Mouse (Mus musculus) cerebellum, postnatal 36 days (tissue): ENCODE measurements at regions not wholly inside any gene's neighbourhood (a gene's known extent, or its start where the extent isn't known, plus 50 kb on each side); places are given as distances from the start of the nearest gene placed in this dataset.

Source experiments
- DNase-seq, 2 experiments: peaks; one replicate each; pipeline ENCODE4 v3.0.0; 2021 to 2022; ENCODE audit warnings: mixed read lengths in 2 of 2

DNA sequence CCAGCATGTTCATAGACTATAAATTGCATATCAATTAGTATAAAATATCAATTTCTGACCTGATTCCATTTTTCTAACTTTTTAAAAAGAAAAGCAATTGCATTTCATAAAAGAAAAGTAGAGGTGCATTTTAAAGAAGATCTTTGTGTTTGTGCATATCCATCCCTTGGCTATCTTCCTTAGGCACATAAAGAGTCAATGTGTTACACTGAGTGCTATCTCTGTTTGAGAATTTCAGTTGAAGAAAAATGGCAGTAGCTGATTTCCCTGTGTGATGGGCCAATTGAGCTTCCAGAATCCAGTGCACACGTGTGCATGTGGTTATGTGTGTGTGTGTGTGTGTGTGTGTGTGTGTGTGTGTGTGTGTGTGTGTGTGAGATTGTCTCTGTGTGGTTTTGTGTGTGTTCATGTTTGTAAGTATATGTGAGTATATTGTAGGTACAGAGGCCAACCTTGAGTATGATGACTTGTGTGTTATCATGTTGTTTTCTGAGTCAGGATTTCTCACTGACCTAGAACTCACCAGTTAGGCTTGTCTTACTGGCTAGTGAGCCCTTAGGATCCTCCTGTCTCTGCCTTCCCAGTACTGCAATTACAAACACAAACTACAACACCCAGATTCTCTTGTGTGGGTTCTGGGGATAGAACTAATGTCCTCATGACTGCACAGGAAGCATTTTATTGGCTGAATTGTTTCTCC is 249.6 kb downstream of the Cdk5rap2 start:
- DNase-seq = no peak

DNA sequence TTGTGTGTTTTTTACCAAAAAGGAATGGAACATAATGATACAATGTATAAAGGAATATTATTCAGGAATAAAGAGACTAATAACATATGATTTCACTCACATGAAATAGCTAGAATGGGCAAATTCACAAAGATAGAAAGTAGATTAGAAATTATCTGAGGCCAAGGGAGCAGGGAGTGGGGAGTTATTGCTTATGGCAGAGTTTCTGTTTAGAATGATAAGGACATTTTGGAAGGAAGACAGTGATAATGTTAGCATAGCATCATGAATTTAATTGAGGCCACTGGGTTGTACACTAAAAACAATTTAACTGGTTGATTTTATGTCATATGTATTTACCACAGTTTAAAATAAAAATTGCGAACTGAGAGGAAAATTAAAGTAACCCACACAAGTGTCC is 250.2 kb downstream of the Cdk5rap2 start:
- no peak for DNase-seq

DNA sequence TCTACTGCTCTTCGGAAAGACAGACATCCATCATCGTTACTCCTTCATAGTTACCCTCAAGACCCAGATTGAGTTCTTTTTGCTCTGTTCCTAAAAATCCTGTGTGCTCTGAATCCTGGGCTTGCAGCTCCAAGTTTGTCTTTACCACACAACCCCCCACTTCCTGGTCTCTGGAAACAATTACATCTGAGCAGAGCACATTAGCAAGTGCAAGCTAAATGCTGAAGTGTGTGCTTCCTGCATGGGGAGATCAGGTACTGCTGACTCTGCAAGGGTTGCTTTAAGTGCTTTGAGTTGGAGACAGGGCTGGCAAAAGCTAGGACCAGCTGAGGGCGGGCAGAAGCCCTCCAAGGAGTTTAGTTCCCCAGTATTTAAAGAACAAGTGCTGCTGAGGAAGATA is 257.1 kb downstream of the Cdk5rap2 start:
- no peak for DNase-seq

DNA sequence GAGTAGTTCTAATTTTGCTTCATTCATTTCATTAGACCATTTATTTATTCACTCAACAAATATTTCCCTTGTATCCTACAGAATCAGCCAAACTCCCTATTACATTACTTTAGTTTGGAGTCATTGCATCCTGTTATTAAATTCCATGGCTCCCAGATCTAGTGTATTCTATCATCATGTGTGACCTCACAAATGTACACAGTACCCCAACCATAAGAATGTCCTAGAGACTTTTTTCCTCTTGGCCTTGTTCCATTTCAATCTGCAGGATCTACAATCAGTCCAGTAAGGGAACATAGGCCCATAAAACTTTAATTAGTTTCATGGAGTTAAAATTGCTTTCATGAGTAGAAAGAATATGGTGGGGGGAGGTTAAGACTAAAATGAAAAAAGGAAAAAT is 301.2 kb downstream of the Cdk5rap2 start:
- no peak for DNase-seq

DNA sequence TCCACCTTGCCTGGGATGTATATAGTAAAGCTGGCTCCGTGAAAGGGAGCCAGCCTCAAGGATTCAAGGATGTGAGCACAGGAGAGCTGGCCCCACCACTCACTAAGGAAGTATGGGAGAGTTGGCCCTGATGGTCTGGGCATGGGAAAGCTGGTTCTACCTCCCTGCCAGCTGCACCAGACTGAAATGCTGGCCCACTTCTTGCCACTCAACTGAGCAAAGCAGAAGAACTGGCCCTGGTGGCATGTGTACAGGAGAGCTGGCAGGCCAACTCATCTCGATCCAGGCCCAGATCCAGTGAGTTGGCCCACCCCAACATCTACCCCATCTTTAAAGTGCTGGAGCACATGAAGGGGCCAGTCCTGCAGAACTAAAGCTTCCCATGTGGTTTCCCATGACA is 304.5 kb downstream of the Cdk5rap2 start:
- no peak for DNase-seq

DNA sequence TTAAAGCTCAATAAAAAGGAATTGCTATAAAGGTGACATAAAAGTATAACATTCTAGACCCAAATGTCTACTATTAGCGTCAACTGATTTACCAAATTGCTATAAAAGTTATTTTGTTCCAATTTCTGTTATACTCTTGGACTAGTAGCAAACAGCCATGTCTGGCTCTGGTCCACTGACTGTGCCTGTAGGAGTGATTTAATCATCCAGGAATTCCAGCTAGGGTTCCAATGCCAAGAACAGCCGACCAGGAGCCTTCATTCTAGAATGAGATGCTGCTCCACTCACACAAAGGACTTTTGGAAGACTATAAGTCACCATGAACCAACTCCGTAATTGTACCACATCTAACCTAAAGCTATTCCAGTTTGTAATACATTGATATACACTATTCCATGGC is 312.9 kb downstream of the Cdk5rap2 start:
- DNase-seq = peak; percentile 14 to 24

DNA sequence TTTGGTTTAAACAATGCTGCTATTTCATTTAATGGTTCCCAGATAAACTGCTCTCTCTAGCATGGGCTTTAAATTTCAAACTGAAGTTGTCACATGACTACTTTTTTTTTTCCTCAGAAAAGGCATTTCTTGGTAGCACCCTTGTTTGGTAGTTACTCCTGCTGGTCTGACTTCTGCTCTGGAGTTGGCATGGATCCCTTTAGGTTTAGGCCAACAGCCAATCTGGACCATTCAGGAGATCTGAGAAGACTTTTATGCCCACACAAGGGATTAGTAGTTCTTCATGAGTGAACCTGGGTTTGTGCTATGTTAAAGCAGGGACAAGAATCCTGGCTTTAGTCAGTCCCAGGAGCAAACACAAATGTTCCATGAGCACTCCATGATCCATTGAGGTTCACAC is 332.0 kb downstream of the Cdk5rap2 start:
- DNase-seq = peak; percentile 22 to 24

DNA sequence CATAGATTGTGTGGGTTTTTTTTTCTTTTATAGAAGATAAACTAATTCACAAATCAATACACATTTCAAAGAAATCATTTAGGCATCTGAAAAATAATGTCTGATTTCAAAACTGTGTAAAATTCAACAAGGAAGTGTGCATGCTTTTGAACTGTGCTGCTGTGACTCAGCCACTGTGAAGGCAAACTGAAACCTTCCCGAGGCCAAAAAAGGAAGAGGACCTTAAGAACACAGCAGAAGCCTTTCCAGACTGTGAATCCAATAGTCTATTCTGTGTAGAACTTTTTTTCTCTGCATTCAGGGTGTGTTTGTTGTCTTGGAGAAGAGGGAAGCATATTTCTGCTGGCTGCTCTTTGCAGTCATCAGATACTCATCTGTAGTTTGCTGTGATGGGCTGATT is 347.7 kb downstream of the Cdk5rap2 start:
- no peak for DNase-seq

DNA sequence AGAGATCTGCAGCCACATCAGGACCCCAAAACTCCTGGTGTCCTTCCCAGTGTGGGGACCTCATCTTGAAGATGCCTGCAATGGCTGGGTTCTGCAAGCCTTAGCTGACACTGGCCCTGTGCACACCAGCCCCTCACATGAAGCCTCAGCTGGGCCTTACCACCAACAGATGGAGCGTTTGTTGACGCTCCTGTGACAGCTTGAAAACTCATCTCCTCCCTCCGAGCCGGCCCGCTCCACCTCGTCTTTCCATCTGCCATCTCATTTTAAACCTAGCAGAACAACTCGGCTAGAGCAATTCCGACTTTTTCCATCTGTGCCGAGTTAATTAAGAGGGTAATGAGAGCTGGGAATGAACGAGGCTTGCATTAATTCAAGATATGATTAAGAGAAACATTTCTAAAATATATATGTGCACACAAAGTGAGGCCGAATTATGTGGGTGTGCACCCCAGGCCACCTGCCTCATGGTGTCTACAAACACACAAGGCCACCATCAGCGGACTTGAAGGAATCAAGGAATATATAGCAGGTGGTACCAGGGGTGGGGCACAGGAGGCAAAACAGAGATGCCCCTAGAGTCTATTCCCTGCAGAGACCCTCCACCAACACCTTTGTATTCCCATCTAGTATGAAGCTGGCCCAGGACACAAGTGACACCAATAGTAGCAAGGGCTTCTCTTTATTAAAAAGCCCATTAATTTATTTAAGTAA is 351.3 kb downstream of the Cdk5rap2 start:
- peak; percentile 56 to 72 for DNase-seq

DNA sequence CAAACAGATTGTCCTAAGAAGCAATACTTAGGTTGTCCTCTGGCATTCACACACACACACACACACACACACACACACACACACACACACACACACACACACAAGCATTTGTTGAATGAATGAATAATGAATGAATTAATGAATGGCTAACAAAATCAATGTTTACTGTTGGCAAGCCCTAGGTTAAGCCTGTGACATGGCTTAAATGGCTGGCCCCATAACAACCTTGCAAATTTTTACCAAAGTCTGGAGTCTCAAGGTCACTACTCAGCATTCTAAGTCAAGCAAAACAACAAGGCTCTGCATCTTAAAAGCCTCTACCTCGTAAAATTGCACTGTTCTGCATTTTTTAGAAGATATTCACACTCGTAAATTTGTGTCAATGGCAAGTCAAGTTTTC is 357.1 kb downstream of the Cdk5rap2 start:
- DNase-seq = no peak

DNA sequence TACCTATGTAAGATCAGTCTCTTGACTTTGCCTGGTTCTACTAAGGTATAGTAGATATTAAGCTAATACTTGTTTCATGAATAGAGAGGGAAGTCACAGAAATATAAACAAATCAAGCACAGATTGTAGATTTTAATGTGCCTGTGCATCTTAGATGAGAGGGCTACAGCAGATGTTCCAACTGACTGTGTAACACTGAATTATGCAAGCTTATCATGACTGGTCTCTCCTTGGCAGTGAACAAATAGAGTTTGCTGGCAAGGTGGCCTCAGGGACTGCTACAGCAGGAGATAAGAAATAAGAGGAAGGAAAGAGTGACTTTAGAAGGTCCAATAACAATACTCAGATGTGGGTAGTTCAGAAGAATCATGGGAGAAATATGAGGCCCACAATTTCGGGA is 372.0 kb downstream of the Cdk5rap2 start:
- DNase-seq = no peak

DNA sequence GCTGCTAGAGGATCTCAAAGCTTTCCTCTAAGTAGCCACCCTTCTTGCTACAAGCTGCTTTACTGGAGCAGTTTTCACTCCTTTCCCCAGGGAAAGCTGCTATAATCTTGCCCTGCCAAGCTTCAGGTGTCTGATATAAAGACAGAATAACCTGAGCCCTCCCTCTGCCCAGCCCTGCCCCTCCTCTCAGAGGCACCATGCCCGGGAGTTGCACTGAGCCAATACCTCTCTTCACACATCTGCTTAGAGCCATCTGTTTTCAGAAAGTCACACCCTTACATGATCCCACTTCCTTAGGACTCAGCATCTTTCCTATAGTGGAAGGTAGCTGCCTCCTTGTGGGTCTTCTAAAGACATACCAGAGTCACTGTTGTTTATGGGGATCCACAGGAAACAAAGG is 374.3 kb downstream of the Cdk5rap2 start:
- no peak for DNase-seq

DNA sequence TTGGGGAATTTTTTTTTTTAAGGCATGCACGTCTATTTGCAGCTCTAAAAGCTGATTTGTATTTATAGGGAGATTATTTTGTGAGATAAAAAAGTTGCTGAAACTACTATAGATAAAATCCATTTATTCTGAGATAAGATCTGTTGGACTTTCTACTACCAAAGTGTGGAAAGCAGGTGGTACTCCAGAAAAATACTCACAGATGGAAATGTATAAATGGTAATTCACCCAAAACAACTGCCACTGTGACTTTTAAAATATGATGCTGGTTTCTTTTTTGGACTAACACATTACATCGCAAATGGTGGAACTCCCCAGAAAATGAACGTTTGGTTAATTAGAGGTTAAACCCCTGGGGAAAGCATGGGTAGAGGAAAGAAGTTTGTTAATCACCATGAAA is 377.7 kb downstream of the Cdk5rap2 start:
- no peak for DNase-seq

DNA sequence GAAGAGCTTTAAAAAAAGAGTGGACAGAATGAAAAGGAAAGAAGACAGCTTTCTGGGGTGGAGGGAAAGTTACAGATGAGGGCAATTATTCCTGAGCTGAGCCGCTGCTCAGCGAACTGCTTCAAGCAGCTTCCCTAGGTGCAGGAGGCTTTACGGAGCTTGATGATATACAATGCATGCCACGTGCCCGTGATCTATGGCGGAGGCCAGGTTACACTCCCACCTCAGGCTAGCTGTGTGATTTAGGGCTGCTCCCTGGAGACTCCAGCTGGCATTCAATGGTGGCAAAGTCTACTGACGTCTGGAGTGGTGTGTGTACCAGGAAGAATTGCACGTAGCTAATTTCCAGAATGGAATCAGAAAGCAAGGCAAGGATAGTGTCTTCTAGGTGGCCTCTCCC is 383.4 kb downstream of the Cdk5rap2 start:
- DNase-seq = no peak

DNA sequence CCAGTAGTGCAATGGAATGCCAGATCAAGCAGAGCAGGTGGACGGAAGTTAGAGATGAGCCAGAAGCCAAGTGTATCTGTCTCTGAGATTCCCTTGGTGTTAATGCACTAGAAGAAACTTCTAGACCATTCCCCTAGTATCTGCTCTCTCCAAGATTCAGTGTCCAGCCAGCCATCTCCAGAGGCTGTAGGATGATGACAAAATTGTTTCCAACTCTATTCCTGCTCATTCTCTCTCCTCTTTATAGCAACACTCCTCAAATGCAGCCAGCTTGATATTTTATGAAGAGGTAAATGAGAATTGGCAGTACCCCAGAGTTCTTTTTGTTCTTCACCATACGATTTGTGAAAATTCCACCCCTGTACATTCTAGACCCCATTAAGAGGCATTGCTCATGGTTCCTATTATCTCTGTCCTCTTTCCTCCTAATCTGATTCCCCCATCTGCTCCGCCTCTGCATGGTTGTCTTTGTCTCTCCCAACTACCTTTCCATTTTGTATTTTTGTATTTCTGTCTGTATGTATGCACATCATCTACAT is 385.3 kb downstream of the Cdk5rap2 start:
- DNase-seq = no peak

DNA sequence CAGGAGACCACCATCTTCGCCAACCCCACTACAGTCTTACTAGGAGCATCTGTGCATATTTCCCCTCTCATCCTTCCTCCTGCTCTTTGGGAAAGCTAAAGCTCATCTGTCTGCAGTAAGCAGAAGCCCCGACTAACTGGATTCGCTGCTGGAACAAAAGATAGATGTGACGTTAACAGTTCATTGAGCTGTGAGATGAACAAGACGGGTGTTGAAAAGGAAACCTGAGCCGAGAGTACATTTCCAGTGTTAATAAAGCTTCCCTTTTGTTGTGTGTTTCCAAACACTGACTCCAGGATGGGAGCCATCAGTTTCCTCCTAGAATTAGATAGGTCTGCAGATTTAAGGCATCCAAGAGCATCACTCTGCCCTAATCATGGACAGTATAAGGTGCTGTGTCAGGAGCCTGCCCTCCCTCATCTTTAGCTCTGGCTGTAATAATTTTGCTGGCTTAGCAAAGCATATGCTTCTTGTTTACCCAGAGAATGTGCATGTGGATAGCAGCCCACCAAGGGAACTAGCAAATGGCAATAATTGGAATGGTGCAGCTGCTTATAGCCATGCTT is 389.3 kb downstream of the Cdk5rap2 start:
- no peak for DNase-seq

DNA sequence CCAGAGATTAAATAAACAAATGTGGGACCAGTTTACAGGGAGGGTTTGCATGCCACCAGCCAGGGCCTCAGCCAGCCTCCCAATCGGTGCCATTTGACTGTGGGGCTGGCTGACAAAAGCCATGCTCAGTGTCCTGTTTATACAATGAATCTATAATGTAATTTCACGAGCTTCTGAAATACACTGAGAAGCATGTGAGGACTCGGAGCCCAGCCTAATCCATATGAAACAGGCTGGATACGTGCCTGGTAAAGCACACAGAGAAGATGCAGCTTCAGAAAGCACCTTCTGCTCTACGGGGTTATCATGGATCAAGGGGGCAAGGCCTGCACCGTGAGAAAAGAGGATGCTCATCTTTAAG is 398.0 kb downstream of the Cdk5rap2 start:
- no peak for DNase-seq

DNA sequence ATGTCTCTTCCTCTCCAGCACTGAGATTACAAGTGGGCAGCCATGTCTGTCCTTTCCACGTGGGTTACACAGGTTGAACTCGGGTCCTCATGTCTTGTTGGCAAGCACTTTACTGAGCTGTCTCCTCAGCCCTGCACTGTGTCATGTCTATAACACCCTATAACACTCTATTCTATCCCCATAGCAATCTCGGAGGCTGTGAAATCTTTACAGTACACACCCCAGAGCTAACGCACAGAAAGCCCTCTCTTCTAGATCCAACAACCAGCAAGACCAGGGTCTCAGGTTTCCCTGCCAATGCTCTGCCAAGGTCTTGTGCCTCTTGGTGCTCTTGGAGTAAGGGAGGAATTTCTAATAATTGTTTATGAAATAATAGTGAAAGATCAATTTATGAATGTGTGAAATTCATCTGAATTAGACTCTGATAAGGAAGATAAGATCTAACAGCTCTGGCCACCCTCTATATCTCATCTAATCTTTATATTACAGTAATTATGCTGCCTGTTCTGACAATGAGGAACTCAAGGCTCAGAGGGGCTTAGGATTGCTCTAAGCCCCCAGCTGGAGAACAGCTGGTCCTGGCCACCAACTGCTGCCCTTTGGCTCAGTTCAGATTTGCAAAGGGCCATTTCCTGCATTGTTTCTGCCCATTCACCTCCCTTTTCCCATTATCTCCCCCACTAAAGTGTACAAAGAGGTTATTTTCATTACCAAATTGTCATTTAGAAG is 398.6 kb downstream of the Cdk5rap2 start:
- no peak for DNase-seq

DNA sequence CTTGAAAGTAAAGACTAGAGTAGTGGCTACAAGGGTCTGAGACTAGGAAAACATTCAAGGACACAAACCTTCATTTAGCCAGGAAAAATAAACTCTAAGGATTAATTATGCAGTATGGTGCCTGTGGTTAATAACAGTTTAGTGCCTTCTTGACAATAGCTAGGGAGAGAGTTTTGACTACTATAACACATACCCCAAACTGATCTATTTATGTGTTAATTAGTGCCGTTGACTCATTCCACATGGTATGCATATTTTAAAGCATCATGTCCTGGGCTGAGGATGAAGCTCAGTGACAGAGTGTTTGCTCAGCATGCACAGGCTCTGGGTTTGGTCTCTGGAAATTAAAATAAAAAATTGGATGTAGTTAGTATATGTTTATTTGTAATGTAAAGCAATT is 399.8 kb downstream of the Cdk5rap2 start:
- DNase-seq = no peak

DNA sequence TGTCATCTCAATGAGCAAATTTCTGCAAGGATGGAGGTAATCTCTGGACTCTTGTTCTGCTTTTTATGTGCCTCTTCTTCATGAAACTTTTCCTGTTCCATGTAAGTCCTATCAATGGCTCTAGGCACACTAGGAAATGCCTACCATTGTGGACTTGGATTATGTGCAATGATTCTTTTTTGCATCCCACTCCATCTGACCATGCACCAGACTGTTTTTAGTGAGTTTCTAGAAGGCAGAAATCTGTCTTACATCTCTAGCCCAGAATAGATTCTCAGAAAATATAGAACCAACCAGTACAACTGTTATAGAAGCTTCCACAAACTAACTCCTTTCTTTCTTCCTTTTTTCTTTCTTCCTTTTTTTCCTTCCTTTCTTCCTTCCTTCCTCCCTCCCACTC is 405.3 kb downstream of the Cdk5rap2 start:
- DNase-seq = no peak

DNA sequence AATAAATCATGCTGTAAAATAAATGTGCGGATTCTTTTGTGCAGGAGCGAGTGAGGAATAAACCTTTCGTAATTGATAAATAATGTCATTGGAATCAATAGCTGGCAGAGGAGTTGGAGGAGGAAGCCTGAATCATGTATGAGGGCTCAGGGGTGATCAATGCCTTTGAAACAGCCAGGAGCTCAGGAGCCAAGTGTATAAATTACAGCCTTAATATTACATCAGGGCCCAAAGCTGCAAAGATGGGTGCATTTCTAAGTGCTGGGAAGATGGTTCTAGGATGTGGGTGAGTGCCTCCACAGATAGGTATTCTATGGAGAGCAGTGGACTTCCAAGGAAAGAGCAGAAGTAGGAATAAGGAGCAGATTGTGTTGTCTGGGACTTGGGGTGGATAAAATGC is 417.0 kb downstream of the Cdk5rap2 start:
- DNase-seq = no peak

DNA sequence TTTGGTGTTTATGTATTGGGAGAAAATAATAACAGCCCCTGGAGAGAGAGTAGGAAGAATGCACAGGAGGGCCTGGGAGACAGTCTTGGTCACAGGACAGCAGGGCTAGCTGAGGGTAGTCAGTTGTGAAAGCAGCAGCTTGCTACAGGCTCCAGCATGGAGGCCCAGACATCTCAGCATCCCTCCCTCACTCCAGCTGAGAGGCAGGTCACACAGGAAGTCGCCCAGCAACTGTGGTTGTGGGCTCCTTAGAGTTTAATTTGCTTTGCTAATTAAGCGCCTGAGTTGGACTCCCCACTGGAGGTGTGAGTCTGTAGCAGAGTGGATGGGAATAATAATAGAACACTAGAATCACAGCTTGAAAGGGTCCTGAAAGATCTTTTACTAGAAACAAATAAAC is 436.0 kb downstream of the Cdk5rap2 start:
- no peak for DNase-seq

DNA sequence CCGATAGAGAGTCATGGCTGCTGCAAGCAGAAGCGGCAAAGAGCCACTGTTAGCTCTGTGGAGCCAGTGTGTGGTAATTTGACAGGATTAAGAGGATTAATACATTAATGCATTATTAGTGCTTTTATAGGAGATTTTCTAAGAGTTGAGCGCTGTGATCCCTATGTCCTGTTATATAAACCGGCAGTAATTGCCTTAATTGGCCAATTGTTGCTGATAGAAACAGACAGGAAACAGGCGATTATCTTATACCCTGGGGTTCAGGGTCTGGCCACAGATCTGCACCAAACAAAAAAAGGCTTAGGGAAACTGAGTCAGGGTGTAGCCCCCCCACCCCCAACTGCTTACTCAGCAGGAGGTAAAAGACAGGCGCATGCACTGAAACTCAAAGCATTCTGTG is 436.7 kb downstream of the Cdk5rap2 start:
- no peak for DNase-seq

DNA sequence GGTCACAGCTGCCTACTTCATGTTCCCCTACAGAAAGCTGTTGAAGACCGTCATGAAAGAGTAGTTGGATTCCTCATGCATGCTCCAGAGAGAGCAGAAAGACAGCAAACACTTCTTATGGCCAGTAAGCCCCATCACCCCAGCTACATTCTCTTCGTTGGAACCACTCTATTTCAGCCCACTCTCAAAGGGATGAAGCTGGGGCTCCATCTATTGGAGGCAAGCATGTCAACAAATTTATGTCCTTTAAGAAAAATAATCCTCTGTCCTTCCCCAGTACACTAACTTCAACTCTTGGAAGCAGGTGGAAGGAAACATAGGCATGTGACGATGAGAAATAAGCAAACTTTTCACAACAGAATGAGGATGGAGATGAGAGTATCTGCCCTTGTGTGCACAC is 438.5 kb downstream of the Cdk5rap2 start:
- DNase-seq = no peak
